Mouse (Mus musculus) thymus, adult 2 months (tissue): ENCODE measurements around the gene Bod1.

Experiments used
- CTCF ChIP-seq: fragments of 200-500 bp; IDR thresholded peaks from 2 replicates; pipeline ENCODE4 v1.5.1; 2012; ENCODE audit warnings: mild to moderate bottlenecking, control low read depth, low read length, moderate library complexity, borderline replicate concordance; ENCODE audit not compliant: control insufficient read depth, poor library complexity, insufficient read depth; ENCODE audit errors: extremely low read depth
- POLR2A ChIP-seq: fragments of 200-500 bp; IDR thresholded peaks from 2 replicates; pipeline ENCODE4 v1.6.1; 2012; ENCODE audit warnings: mild to moderate bottlenecking, low read length, control low read depth, moderate library complexity; ENCODE audit not compliant: control insufficient read depth, poor library complexity, insufficient read depth; ENCODE audit errors: extremely low read depth

GRCm38 (mm10) chr11:31688956-31689355 lies 17.3 kb upstream of the Bod1 start:
- TF ChIP-seq CTCF (no peak), POLR2A (no peak)
